Mouse (Mus musculus): ENCODE measurements around the gene Defb26.

DNA sequence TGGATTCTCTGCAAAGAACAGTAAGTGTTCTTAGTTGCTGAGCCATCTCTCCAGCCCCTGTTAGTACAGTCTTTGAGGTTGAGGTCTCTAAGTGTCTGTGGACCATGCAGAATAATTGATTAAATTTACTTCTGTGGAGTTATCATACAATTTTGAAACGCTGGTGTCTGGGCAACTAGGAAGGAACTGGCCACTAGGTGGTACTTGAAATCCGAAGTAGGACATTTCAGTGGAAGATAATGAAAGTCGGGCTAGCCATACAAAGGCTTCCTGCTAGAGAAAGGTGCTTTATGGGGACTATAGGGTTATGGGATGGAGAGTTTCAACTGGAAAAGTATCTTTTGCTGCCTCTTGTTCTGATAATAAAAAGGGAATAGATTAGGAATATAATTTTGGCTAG lies 39.1 kb downstream of the Defb26 start:
- TF ChIP-seq CTCF (IDR thresholded peaks at IDR 0.05; ENCODE audit: low read depth) (peak; percentile 35), EP300 (IDR thresholded peaks at IDR 0.05; ENCODE audit: low read depth) (no peak)
